Mouse (Mus musculus) thymus, postnatal 36 days (tissue): Measurements from ENCODE around the gene Nop2.
A peak's percentile ranks its signal among the peaks of the same experiment; 100 is the strongest.
"Not testable (repeated sequence)": the region's sequence is repeated elsewhere in the genome, so short reads cannot be mapped to it uniquely, and the experiment has no call there.

Source experiments
- DNase-seq, 2 experiments: peaks; one replicate each; pipeline ENCODE4 v3.0.0; 2022; ENCODE audit warnings: mixed read lengths in 2 of 2

Nop2 gene

DNA sequence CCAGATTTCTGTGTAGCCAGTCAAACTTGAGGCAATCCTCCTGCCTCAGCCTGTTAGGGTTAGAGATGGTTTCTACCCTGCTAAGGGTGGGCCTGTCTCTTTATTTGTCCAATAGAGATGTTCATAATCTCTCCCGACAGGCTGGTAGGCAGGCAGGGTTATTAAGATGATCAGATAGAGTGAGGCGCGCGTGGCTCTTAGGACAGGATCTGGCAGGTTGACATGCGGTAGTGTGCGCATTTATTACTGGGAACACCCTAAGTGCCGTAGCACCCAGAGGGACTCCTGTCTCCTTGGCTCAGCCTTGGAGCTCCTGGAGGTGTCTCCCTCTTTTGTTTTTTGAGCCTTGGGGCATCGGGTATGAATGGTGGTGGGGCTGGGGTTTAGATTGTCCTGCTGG is 23.6 kb downstream of the Nop2 start:
- no peak for DNase-seq

DNA sequence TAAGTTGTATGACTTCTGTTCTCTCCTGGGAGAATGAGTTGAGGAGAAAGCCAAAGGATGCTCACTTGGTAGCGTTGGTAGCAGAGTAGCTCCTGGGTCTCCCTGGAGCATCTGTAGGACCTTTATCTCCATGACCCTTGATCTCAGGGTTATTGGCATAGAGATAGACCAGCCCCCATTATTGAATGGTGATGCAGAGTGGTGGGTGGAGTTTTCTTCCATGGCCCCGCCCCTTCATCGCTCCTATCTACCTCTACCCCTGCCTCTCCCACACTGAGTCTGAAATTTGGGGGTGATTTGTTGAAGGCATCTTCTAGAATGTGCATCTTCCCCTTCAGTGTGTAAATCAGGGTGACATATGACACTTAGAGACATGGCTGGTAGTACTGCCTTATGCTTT is 24.8 kb downstream of the Nop2 start:
- no peak for DNase-seq

DNA sequence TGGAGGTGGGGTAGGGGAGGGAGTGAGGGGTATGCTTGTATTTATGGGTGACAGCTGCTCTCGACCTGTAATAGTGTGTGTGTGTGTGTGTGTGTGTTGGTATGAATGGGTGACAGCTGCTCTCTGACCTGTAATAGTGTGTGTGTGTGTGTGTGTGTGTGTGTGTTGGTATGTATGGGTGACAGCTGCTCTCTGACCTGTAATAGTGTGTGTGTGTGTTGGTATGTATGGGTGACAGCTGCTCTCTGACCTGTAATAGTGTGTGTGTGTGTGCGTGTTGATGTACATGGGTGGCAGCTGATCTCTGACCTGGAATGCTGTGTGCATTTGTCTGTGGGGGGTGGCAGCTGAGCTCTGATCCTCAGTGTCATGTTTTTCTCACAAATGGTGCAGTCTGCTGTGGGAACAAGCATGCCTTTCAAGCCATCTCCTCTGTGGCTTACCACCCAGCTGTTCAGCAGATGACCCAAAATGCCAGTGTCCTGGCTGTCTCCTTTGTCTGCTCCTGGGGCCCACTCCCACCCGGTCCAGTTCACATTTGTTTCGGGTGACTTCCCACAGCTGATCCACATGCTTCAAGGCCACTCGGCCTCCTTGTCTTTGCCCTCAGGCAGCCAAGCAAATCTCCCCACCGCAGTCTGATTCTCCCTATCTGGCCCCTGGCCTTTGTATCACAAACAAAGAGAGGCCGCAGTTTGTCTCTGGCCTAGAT is 25.4 kb downstream of the Nop2 start:
- DNase-seq: no peak

DNA sequence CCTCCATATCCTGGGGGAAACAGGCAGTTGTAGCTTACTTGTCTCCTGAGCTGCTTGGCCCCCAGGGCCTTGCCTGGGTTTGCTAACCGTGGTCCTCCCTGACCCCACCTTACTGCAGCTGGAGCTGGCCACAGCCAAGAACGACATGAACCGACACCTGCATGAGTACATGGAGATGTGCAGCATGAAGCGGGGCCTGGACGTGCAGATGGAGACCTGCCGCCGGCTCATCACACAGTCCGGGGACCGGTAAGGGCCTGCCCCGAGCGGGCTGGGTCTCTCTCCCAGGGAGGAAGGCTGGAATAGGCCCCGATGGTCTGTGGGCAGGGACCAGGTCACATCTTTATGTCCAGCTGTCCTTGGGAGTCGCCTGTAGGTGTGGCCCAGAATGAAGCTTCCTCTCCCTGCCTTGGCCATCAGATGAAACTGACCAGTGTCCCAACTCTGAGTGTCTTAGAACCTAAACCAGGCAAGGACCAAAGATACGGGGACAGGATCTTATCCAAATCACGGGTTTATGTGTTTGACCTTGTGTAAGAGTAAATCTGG is 27.3 kb downstream of the Nop2 start:
- DNase-seq: no peak

- no peak for DNase-seq
These were observed 28.3 kb downstream of the Nop2 start for GRCm38 (mm10) chr6:125159773-125160557.

DNA sequence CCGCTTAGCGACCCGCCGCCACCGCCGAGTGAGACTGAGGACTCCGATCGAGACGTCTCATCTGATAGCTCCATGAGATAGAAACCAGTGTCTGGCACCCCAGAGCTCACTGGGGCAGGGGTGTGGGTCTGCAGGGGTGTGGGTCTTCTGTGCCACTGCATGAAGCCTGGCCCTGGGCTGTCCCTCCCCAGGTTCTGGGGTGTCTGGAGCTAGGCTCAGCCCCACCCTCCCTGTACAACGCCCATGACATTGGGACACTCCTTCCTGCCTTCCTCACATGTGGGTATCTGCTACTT is 28.8 kb downstream of the Nop2 start:
- no peak for DNase-seq

DNA sequence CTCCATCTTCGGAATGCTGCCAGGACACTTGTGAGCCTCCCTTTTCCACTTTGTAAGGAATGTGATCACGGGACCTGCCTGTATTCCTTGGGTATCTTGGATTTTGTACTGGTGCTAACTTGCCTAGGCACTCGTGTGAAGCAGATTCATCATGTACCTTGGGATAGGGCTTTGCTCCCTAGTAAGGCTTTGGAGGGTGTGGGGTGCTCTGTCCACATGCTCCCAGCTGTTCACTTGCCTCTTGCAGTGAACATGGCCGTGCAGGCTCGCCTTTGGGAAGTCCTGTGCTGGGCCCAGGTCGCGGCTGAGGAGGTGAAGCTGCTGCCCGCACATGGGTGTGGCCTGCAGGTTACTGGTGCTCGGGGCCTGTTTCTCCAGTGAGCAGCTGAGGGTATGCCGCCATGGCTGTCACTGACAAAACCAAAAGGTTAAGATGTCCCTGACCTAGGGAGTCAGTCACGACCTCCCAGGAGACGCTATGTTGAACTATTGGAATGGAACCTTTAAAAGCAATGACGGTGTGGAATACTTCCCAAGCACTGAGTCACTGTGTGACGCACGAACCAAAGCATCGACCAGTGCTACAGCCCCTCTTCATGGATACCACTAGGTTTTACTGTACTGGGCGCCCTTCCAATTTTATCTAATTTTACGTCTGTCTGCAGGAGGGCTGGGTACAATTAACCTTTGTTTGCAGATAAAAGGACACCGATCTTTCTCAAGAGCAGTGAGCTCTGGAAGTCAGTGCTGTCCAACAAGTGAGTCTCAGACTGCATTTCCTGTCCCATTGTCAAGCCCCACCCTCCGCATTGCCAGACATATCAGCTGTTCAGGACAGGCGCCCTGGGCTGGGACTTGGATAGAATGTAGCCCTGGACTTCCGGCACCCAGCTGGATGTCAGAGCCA is 29.4 kb downstream of the Nop2 start:
- no peak for DNase-seq

DNA sequence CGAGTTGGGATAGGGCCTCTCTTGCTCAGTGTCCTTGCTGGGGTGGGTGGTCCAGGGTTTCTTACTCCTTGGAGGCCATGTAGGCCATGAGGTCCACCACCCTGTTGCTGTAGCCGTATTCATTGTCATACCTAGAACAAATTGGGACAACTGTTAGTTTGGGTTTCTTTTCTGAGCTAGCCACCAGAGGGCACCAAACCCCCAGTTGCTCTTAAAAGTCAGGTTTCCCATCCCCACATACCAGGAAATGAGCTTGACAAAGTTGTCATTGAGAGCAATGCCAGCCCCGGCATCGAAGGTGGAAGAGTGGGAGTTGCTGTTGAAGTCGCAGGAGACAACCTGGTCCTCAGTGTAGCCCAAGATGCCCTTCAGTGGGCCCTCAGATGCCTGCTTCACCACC is 30.3 kb downstream of the Nop2 start:
- peak; percentile 76 to 77 for DNase-seq

DNA sequence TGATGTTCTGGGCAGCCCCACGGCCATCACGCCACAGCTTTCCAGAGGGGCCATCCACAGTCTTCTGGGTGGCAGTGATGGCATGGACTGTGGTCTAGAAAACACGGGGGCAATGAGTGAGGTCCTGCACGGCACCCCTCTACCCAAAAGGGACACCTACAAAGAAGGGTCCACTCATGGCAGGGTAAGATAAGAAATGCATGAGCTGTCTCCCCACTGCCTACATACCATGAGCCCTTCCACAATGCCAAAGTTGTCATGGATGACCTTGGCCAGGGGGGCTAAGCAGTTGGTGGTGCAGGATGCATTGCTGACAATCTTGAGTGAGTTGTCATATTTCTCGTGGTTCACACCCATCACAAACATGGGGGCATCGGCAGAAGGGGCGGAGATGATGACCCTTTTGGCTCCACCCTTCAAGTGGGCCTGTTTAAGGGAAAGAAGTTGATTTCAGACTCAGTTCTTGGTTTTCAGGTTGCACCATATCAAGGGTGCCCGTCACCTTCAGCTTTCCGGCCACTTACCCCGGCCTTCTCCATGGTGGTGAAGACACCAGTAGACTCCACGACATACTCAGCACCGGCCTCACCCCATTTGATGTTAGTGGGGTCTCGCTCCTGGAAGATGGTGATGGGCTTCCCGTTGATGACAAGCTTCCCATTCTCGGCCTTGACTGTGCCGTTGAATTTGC is 31.1 kb downstream of the Nop2 start:
- not testable (repeated sequence) for DNase-seq

DNA sequence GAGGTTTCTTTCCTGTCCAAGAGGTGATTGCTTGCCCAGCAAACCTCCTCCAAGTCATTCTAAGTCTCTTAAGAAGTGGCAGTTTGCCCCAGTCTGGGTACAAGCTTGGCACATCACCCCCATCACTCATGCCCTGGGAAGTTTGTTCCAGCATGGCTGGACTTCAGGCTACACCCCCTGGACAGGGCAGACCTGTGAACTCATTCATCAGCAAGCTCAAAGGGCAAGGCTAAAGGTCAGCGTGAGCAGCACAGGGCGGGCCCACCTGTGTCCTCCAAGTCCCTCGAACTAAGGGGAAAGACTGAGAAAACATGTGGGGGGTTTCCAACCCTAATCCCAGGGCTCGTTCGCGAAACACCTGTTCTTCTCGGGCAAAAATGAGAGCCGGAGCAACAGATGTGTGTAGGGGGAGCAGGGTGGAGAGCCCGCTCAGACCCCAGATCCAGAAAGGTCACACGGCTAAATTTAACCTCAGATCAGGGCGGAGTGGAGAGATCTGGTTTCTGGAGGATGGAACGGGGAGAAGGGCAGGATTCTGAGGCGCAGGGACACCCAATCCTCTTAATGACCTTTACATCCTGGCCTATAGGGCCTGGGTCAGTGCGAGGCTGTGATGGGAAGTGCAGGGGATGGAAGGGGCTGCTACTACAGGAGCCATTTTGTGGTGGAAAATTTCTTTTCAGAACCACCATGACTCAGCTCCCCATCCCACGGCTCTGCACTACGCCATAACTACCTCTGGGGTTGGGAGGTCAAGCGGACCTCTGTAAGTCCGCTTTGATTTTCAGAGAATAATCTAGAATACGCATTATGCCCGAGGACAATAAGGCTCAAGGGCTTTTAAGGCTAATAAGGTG is 32.3 kb downstream of the Nop2 start:
- no peak for DNase-seq

GRCm38 (mm10) chr6:125164672-125165327 is 33.1 kb downstream of the Nop2 start:
- DNase-seq: peak; percentile 63 to 73

- DNase-seq: peak; percentile 95 to 97
These were observed 33.7 kb downstream of the Nop2 start for GRCm38 (mm10) chr6:125165328-125165891.

DNA sequence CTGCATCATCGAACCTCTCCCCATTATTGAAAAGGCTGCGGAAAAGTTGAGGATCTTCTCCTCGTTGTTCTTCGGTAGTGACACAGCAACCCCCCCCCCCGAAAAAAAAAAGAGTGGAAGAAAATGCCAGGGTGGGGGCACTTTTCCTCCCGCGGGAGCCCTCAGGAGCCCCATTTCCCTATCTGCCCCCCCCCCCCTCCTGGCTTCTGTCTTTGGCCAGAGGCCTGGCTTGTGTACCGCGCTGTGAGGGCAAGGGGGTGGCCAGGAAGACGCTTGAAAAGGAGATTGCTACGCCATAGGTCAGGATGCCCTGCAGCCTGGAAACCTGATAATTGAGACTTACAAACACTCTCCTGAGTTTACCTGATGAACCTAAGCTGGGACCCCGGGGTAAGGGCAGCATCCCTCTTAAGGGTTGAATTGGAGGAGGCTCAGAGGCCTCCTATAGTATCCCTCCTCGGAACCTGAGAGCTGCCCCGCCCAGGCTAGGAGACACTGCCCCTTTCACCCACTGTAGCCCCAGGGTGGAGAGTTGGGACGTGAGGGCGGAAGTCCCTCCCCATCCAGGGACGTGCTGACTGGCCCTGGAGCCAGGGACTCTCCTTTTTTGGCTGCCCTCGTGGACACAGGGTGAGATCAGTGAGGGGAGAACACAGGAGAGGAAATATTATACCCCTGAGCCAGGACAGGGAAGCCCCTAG is 34.5 kb downstream of the Nop2 start, which contains the start of gene Gapdh:
Gene Gapdh (minus strand): TSS at position 417 of the 701 bp plus-strand sequence.
- peak in 1 of 2 experiments; percentile 47 for DNase-seq

GRCm38 (mm10) chr6:125166861-125167650 is 35.3 kb downstream of the Nop2 start:
- no peak for DNase-seq

DNA sequence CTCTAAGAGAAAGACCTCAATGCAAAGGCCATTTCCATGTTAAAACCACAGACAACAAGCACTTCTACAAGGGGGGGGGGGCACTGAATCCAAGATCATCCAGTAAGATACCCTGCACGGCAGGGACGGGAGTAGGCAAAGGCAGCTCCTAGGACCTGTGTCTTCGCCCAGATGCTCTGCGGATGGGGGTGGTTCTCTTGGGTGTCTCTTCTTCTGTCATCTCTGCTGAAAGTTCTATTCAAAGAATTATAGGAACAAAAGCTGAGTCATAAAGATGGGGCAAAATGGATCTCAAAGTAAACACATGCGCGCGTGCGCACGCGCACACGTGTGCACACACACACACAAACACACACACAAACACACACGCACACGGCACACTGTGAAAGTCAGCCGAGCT is 36.4 kb downstream of the Nop2 start:
- DNase-seq: no peak

GRCm38 (mm10) chr6:125170194-125170593 is 38.5 kb downstream of the Nop2 start:
- no peak for DNase-seq

DNA sequence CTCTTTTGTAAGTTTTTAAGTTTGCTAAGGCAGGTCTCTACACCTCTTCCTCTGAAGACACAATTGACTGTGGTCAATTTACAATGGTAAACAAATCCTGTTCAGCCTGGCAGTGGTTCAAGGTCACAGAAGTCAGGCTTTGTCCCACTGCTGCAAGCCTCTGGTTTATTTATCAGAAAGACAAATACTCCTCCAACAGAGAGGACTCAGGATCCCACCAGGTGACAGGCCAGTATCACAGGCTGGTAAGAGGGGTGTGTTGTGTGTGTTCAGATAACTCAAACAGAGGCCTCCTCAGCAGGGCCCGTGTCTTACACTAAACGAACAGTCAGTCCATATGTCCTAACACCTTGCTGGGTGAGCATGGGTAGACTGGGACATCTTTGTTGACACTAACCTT is 40.8 kb downstream of the Nop2 start:
- no peak for DNase-seq

GRCm38 (mm10) chr6:125173256-125173655 is 41.5 kb downstream of the Nop2 start:
- no peak for DNase-seq

GRCm38 (mm10) chr6:125175469-125175868 is 43.8 kb downstream of the Nop2 start:
- DNase-seq: no peak
